Mouse (Mus musculus) liver, adult 2 months (tissue): ENCODE data around the gene Gse1. TPM values are rescaled to one million over a fixed set of nuclear protein-coding genes. Genes with fewer than 3 reads are reported as not detected.

Experiments used
- DNase-seq: peaks from one replicate; pipeline ENCODE4 v3.0.0-alpha.2; 2011; ENCODE audit warnings: low read depth, low spot score; ENCODE audit errors: extremely low read depth
- H3K27ac ChIP-seq: fragments of 200-500 bp; replicated peaks from 2 replicates; pipeline ENCODE4 v1.5.1; 2012; ENCODE audit warnings: low read depth, mild to moderate bottlenecking, control low read depth, inconsistent platforms, low read length; ENCODE audit not compliant: insufficient read depth
- H3K27me3 ChIP-seq: fragments of 200-500 bp; 2 replicates; pipeline ENCODE4 v1.6.1; 2012; ENCODE audit warnings: mild to moderate bottlenecking, moderate library complexity, low read length, inconsistent platforms; ENCODE audit not compliant: control insufficient read depth, insufficient read depth
- H3K36me3 ChIP-seq: fragments of 200-500 bp; 2 replicates; pipeline ENCODE4 v1.6.1; 2012; ENCODE audit warnings: low read length, inconsistent platforms; ENCODE audit not compliant: control insufficient read depth, insufficient read depth
- H3K4me1 ChIP-seq: fragments of 200-500 bp; 2 replicates; pipeline ENCODE4 v1.6.1; 2011; ENCODE audit warnings: low read length; ENCODE audit not compliant: control insufficient read depth, insufficient read depth
- H3K4me3 ChIP-seq: fragments of 200-500 bp; 2 replicates; pipeline ENCODE4 v1.5.1; 2011; ENCODE audit warnings: low read depth, mild to moderate bottlenecking, control low read depth, low read length, moderate library complexity; ENCODE audit not compliant: insufficient read depth
- H3K79me2 ChIP-seq: fragments of 200-500 bp; 2 replicates; pipeline ENCODE4 v1.6.1; 2012; ENCODE audit warnings: inconsistent platforms, mild to moderate bottlenecking, low read length, moderate library complexity; ENCODE audit not compliant: control insufficient read depth, insufficient read depth
- H3K9ac ChIP-seq: fragments of 200-500 bp; 2 replicates; pipeline ENCODE4 v1.6.1; 2012; ENCODE audit warnings: low read depth, mild to moderate bottlenecking, control low read depth, inconsistent platforms, low read length
- CTCF ChIP-seq: fragments of 200-500 bp; IDR thresholded peaks from 2 replicates; pipeline ENCODE4 v1.5.1; 2011; ENCODE audit warnings: low read depth, low read length, control low read depth
- POLR2A ChIP-seq: fragments of 200-500 bp; IDR thresholded peaks from 2 replicates; pipeline ENCODE4 v1.6.1; 2011; ENCODE audit warnings: low read length, control low read depth; ENCODE audit not compliant: insufficient read depth; ENCODE audit errors: extremely low read depth
- WGBS: fragments of 180-500 bp; shearing (Covaris S2); methylation state at CpG from one replicate; pipeline ENCODE4 v1.1.7; 2018; 5-methylcytosine and 5-hydroxymethylcytosine counted together
- polyA plus RNA-seq: library from polyadenylated mRNA; depleted of rRNA; stranded (reverse); fragments of >200 nt; gene quantifications from 2 replicates; pipeline ENCODE4 v1.2.3, GENCODE M21; 2012
- total RNA-seq: library from RNA; depleted of rRNA; stranded (reverse); fragments of >200 nt; gene quantifications from 2 replicates; pipeline ENCODE4 v1.2.3, GENCODE M21; 2014

Gse1 gene
- total and polyA plus RNA-seq, 2 experiments: 2.6 to 10.0 TPM

DNA sequence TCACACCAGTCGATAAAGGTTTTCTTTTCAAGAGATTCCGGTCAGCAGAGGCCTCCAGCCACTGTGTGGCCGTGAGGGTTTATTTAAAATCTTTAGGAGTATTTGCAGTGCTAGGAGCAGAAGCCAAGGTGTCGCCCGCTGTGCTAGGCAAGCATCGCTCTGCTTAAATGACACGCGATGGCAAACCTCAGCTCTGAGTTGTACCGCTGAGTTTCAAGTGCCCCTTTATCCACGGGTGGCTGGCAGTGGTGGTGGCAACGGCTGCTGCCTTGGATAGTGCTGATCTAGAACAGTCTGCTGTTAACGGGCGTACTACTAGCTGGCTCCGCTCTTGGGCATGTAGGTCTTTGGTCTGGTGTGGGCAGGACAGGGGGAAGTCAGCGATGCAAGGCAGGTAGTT is 62.4 kb downstream of the Gse1 start:
- H3K27me3 ChIP-seq: no peaks in the 10 kb centered on the region
- no peak overlapping the region for H3K27ac ChIP-seq
- H3K4me3 ChIP-seq: no peak overlapping the region
- whole genome bisulfite sequencing: 80% methylated on average over 15 of the region's 15 CpGs
- no peaks in the 10 kb centered on the region for H3K36me3 ChIP-seq
- H3K79me2 ChIP-seq: no peaks in the 10 kb centered on the region
- no peak for DNase-seq
- no peak overlapping the region for H3K9ac ChIP-seq
- H3K4me1 ChIP-seq: peaks cover 13% of the 10 kb centered on the region
- TF ChIP-seq POLR2A (no peak), CTCF (no peak)

DNA sequence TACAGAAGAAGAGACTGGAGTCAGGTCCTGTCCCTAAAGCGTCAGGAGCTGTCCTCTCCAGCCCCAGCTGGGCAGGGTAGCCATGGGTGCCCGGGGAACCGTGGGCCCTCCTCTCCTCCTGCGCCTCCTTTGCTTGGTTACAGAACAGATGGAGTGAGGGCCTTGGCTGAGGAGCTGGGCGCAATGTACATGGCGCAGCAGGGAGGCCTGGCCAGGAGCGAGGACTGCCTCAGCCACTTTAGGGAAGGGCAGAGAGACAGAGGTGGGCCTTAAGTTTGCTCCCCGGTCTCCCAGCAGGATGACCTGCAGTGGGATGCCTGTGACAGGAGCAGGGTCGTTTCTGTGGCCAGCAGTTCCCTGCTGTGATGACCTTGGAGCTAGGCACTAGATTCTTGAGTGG is 63.4 kb downstream of the Gse1 start:
- TF ChIP-seq POLR2A (no peak), CTCF (no peak)
- no peak overlapping the region for H3K4me3 ChIP-seq
- H3K4me1 ChIP-seq: peaks cover 13% of the 10 kb centered on the region
- 93% methylated on average over 9 of the region's 9 CpGs for WGBS
- H3K27ac ChIP-seq: no peak overlapping the region
- no peaks in the 10 kb centered on the region for H3K79me2 ChIP-seq
- no peaks in the 10 kb centered on the region for H3K27me3 ChIP-seq
- H3K9ac ChIP-seq: no peak overlapping the region
- no peak for DNase-seq
- no peaks in the 10 kb centered on the region for H3K36me3 ChIP-seq

DNA sequence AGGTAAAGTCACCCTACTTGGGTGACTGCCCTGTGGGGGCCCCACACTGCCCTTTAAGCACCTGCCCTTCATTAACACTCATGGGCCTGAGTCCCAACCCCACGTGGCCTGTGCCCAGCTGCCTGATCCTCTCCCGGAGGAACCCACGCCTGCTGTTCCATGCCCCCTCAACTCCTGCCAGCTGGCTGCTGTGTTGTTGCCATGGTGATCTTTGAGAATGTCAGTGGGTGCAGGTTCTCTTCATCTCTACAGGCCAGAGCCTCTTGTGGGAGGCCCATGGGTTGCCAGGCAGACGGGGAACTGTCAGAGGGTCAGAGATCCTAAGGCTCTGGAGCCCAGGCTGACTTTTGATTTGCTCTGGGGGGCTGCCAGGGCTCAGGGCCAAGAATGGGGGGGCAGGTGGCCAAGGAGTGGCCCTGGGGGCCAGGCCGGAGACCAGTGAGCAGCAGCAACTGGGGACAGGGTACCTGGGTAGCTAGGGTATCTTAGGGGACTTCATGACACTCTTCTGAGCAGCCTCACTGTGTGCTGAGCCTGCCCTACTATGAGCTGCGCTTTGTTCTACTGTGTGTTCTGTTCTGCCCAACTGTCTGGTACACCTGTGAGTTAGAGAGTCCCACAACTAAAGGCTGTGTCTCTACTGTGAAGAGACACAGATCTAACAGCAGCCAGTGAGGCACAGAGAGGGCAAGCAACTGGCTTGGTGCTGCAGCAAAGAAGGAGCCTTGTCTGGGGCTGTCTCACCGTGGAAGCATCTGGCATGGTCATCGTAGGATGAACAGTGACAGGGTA is 64.3 kb downstream of the Gse1 start:
- Histone ChIP-seq H3K36me3 (no peaks in the 10 kb centered on the region), H3K4me3 (no peak overlapping the region), H3K79me2 (no peaks in the 10 kb centered on the region), H3K27me3 (no peaks in the 10 kb centered on the region), H3K4me1 (peaks cover 13% of the 10 kb centered on the region), H3K27ac (no peak overlapping the region), H3K9ac (no peak overlapping the region)
- DNase-seq: peak; percentile 76
- 56% methylated on average over 8 of the region's 8 CpGs for WGBS
- TF ChIP-seq CTCF (no peak), POLR2A (no peak)

DNA sequence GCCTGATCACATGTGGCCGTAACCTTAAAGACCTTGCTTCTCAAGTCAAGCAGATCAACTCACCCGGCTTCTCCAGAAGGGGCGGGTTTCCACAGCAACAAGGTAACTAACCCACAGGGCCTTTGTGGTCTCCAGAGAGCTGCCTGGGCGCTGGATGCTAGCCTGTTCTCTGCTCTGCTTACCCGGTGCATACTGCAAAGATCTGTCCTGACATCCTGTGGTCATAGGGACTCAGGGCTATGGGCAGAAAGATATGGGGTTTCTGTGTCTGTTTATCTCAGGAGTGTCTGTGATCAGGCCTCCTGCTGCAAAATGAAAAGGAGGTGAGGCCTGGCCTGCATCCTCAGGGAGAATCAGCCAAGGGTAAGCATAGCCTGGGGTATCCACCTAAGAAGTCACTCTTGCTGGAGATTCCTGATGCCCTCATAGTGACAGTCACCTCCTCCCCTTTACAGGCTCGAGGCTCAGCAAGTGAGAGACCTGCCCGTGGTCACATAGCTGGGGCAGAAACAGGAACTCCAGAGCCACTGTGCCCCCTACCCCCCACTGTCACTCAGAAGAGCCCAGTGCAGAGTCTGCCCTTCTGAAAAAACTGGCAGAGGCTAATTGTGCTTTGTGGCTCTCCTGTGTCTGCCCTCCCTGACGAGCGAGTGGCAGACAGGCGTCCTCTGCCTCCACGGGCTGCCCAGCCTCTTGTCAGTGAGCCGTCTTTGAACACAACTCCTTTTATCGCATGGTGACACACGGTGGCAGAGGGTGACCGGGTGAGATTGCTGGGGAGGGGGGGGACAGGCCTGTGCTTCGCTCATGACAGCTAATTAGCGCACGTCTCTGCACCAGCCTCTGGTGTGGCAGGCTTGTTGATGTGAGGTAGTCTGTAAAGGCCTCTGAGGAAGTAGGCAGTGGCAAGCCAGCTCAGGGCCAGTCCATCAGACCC is 65.4 kb downstream of the Gse1 start:
- WGBS: 89% methylated on average over 18 of the region's 18 CpGs
- Histone ChIP-seq H3K9ac (no peak overlapping the region), H3K27ac (no peak overlapping the region), H3K79me2 (no peaks in the 10 kb centered on the region), H3K27me3 (no peaks in the 10 kb centered on the region), H3K4me3 (no peak overlapping the region), H3K4me1 (peaks cover 13% of the 10 kb centered on the region), H3K36me3 (no peaks in the 10 kb centered on the region)
- TF ChIP-seq POLR2A (no peak), CTCF (no peak)
- no peak for DNase-seq

DNA sequence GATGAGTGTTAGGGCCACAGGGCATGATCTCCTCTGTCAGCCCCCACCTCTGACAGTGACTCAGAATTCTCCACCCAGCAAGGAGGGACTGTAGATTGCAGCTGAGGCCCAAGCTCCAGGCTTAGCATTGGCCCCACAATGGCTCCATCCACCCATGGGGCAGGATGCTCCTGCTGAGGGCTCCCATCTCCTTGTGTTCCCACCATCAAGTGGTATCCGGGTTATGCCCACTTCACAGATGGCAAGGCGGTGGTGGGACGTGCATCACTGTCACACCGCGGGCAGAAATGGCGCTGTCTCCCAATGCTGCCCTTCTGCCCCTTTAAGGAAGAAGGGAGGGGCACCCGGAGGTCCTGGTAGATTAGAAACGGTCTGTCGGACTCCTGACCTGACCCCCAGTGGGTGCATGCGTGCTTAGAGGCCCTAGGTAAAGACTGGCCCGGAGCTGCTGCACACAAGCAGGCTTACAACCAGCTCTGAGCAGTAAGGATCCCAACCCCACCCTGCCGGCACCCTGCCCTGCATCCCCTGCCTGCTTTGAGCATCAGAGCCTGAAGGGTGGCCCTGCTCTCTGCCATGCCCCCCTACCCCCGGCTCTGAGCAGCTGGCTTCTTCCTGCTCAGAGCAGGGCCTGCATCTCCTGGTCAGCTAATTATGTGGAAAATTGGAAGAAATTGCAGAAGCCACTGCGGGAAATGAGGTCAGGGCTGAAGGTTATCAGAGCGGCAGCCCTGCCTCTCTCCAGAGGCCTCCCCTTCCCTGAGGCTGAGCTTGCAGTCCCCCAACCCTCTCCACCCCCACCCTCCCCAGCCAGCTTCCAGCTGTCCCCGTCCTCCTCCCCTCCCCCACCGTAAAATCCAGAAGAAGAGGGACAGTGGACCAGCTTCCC is 67.0 kb downstream of the Gse1 start:
- peaks cover 3% of the 10 kb centered on the region; the same call in 1 of the 2 replicates for H3K4me1 ChIP-seq
- H3K9ac ChIP-seq: no peak overlapping the region
- WGBS: 44% methylated on average over 16 of the region's 17 CpGs

More for the DNA sequence above, 67.0 kb downstream of the Gse1 start:
- Histone ChIP-seq H3K36me3 (no peaks in the 10 kb centered on the region), H3K4me3 (no peak overlapping the region), H3K27me3 (no peaks in the 10 kb centered on the region), H3K27ac (no peak overlapping the region), H3K79me2 (no peaks in the 10 kb centered on the region)
- DNase-seq: no peak
- TF ChIP-seq POLR2A: no peak
- no peak for TF ChIP-seq CTCF
